Mouse (Mus musculus) CD4-positive, CD25-positive, alpha-beta regulatory T cell, adult 4 months (primary cell): ENCODE measurements around the gene Primpol. TPM values are rescaled to one million over a fixed set of nuclear protein-coding genes. Genes with fewer than 3 reads are reported as not detected.
"Not testable (repeated sequence)": the region's sequence is repeated elsewhere in the genome, so short reads cannot be mapped to it uniquely, and the experiment has no call there.

Experiments used
- ATAC-seq: one replicate; pipeline ENCODE4 v1.8.0; 2017
- polyA plus RNA-seq, 2 experiments: library from polyadenylated mRNA; unstranded; fragments of 100-300 nt; shearing (Covaris generic); gene quantifications; one replicate each; pipeline ENCODE4 v1.2.1; 2017

Primpol gene
- polyA plus RNA-seq, 2 experiments from 2014 or later = 38.8 to 42.9 TPM

GRCm38 (mm10) chr8:46603587-46603986 lies 13.4 kb downstream of the Primpol start:
- no peak for ATAC-seq

- no peak for ATAC-seq
Observed at GRCm38 (mm10) chr8:46600959-46601707, 15.9 kb downstream of the Primpol start.

GRCm38 (mm10) chr8:46599314-46599904 lies 17.6 kb downstream of the Primpol start:
- no peak for ATAC-seq

- ATAC-seq = no peak
Observed at GRCm38 (mm10) chr8:46598753-46599152, 18.3 kb downstream of the Primpol start.

GRCm38 (mm10) chr8:46598114-46598513 lies 18.9 kb downstream of the Primpol start:
- ATAC-seq = no peak

- ATAC-seq = no peak
Observed at GRCm38 (mm10) chr8:46597411-46597810, 19.6 kb downstream of the Primpol start.

- no peak for ATAC-seq
Observed at GRCm38 (mm10) chr8:46596530-46596929, 20.5 kb downstream of the Primpol start.

GRCm38 (mm10) chr8:46595593-46595992 lies 21.4 kb downstream of the Primpol start:
- ATAC-seq = no peak

- ATAC-seq = no peak
Observed at GRCm38 (mm10) chr8:46593772-46594171, 23.2 kb downstream of the Primpol start.

- no peak for ATAC-seq
Observed at GRCm38 (mm10) chr8:46593067-46593466, 23.9 kb downstream of the Primpol start.

GRCm38 (mm10) chr8:46588663-46589062 lies 28.3 kb downstream of the Primpol start:
- ATAC-seq = no peak

GRCm38 (mm10) chr8:46587911-46588310 lies 29.1 kb downstream of the Primpol start:
- ATAC-seq = no peak

- ATAC-seq = no peak
Observed at GRCm38 (mm10) chr8:46585576-46585975, 31.4 kb downstream of the Primpol start.

GRCm38 (mm10) chr8:46584328-46584727 lies 32.7 kb downstream of the Primpol start:
- ATAC-seq = not testable (repeated sequence)

- no peak for ATAC-seq
Observed at GRCm38 (mm10) chr8:46578794-46579193, 38.2 kb downstream of the Primpol start.

GRCm38 (mm10) chr8:46573964-46574363 lies 43.0 kb downstream of the Primpol start:
- ATAC-seq = no peak

- no peak for ATAC-seq
Observed at GRCm38 (mm10) chr8:46573446-46573845, 43.6 kb downstream of the Primpol start.

GRCm38 (mm10) chr8:46570673-46571072 lies 46.3 kb downstream of the Primpol start:
- ATAC-seq = no peak

GRCm38 (mm10) chr8:46569659-46570441 lies 47.2 kb downstream of the Primpol start:
- ATAC-seq = no peak

- ATAC-seq = no peak
Observed at GRCm38 (mm10) chr8:46568942-46569341, 48.1 kb downstream of the Primpol start.

GRCm38 (mm10) chr8:46567946-46568345 lies 49.1 kb downstream of the Primpol start:
- no peak for ATAC-seq

GRCm38 (mm10) chr8:46566914-46567529 lies 50.0 kb downstream of the Primpol start:
- no peak for ATAC-seq

GRCm38 (mm10) chr8:46562333-46562732 lies 54.7 kb downstream of the Primpol start:
- no peak for ATAC-seq
